Mouse (Mus musculus) olfactory bulb, adult 2 months (tissue): ENCODE results near the gene Yae1d1. TPM values are rescaled to one million over a fixed set of nuclear protein-coding genes. Genes with fewer than 3 reads are reported as not detected.
"Not testable (repeated sequence)": the region's sequence is repeated elsewhere in the genome, so short reads cannot be mapped to it uniquely, and the experiment has no call there.

Source experiments
- H3K27ac ChIP-seq: fragments of 200-500 bp; 2 replicates; pipeline ENCODE4 v1.5.1; 2012; ENCODE audit warnings: low read depth, low read length; ENCODE audit not compliant: insufficient read depth
- H3K4me1 ChIP-seq: fragments of 200-500 bp; 2 replicates; pipeline ENCODE4 v1.6.1; 2012; ENCODE audit warnings: low read length; ENCODE audit not compliant: control insufficient read depth, insufficient read depth
- H3K4me3 ChIP-seq: fragments of 200-500 bp; 2 replicates; pipeline ENCODE4 v1.5.1; 2012; ENCODE audit warnings: mild to moderate bottlenecking, low read depth, low read length, moderate library complexity; ENCODE audit not compliant: insufficient read depth
- CTCF ChIP-seq: fragments of 200-500 bp; IDR thresholded peaks from 2 replicates; pipeline ENCODE4 v1.5.1; 2012; ENCODE audit warnings: low read depth, mild to moderate bottlenecking, low read length, moderate library complexity; ENCODE audit not compliant: insufficient read depth
- POLR2A ChIP-seq: fragments of 200-500 bp; IDR thresholded peaks from 2 replicates; pipeline ENCODE4 v1.6.1; 2012; ENCODE audit warnings: mild to moderate bottlenecking, low read depth, low read length, moderate library complexity; ENCODE audit not compliant: insufficient read depth
- WGBS: fragments of 180-500 bp; shearing (Covaris S2); methylation state at CpG from one replicate; pipeline ENCODE4 v1.1.7; 2018; 5-methylcytosine and 5-hydroxymethylcytosine counted together
- polyA plus RNA-seq: library from polyadenylated mRNA; stranded (reverse); fragments of >200 nt; gene quantifications from 2 replicates; pipeline ENCODE4 v1.2.4, GENCODE M21; 2012; ENCODE audit warnings: low replicate concordance; ENCODE audit not compliant: missing spikeins, insufficient read depth, insufficient read length

Gene Yae1d1
- polyA plus RNA-seq, 1 experiment, result not detected

GRCm38 (mm10) chr13:17976854-17977739, 16.1 kb downstream of the Yae1d1 start:
- H3K4me1 ChIP-seq, result no peaks in the 10 kb centered on the region
- H3K4me3 ChIP-seq, result no peak overlapping the region
- no peak overlapping the region for H3K27ac ChIP-seq
- WGBS, result 84% methylated on average over 8 of the region's 8 CpGs
- no peak for TF ChIP-seq POLR2A
- no peak for TF ChIP-seq CTCF

DNA sequence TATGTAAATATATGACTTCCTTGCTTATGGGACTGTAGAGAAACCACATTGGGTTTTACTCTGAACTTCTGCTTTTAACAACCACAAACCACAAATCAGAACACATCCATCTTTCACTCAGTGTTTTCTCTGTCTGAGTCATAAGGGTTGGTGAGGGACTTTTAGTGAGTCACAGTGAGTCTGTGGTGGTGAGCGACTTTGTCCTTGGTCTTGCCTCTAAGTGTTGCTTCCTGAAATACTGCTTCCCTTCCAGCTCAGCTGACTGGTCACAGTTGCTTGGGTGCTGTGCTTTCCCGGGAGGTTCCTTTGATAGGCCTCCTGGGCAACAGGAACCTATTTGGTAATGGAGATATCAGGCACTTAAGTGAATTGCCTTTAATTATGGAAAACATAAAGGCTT, 17.3 kb downstream of the Yae1d1 start:
- Histone ChIP-seq H3K27ac (no peak overlapping the region), H3K4me1 (no peaks in the 10 kb centered on the region), H3K4me3 (no peak overlapping the region)
- TF ChIP-seq CTCF (no peak), POLR2A (no peak)
- 38% methylated on average over 2 of the region's 2 CpGs for WGBS

GRCm38 (mm10) chr13:17975457-17975856, 17.7 kb downstream of the Yae1d1 start:
- Histone ChIP-seq H3K27ac (no peak overlapping the region), H3K4me3 (no peak overlapping the region), H3K4me1 (no peaks in the 10 kb centered on the region)
- WGBS, result 92% methylated on average over 1 of the region's 1 CpGs
- TF ChIP-seq POLR2A (no peak), CTCF (no peak)

DNA sequence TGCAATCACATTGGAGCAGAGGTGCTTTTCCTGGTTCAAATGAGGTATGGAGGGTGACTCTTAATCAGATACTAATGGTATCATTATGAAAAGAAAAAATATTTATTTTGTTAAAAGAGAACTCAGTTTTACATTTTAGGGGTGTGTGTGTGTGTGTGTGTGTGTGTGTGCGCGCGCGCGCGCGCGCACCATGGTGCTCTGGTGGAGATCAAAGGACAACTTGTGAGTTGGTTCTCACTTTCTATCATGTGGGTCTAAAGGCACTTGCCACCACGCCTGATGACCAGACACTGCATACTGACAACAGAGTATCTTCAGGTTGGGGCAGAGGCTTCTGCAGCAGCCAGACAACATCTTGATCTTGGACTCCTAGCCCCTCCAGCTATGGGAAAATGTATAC, 18.4 kb downstream of the Yae1d1 start:
- 96% methylated on average over 9 of the region's 9 CpGs for WGBS
- H3K4me3 ChIP-seq, result no peak overlapping the region
- no peak overlapping the region for H3K27ac ChIP-seq
- TF ChIP-seq CTCF, result no peak
- TF ChIP-seq POLR2A, result no peak
- H3K4me1 ChIP-seq, result no peaks in the 10 kb centered on the region

DNA sequence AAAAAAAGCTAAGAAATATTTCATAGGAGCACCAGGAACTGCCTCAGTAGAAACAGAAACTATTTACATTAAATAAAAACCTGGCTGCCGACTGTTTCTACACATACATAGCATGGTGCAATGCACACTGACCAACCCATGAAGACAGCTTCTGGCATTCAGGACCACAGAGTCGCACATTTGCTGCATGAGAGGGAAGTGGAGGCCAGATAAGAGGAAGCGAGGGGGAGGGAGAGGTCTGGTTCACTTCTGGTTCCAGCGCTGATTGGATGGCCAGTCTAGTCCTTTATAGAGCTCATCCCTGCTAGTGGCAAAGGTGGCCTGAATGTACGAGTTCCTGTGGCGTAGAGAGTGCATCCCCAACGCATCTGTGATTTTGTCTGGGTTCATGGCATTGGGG, 32.5 kb downstream of the Yae1d1 start:
- Histone ChIP-seq H3K4me3 (no peak overlapping the region), H3K4me1 (peaks cover 2% of the 10 kb centered on the region; the same call in 1 of the 2 replicates), H3K27ac (no peak overlapping the region)
- TF ChIP-seq POLR2A, result no peak
- no peak for TF ChIP-seq CTCF
- 87% methylated on average over 7 of the region's 7 CpGs for WGBS

GRCm38 (mm10) chr13:17954282-17954681, 38.9 kb downstream of the Yae1d1 start:
- WGBS, result 9% methylated on average over 1 of the region's 1 CpGs
- Histone ChIP-seq H3K27ac (no peak overlapping the region), H3K4me3 (no peak overlapping the region), H3K4me1 (no peaks in the 10 kb centered on the region)
- TF ChIP-seq POLR2A, result no peak
- no peak for TF ChIP-seq CTCF

GRCm38 (mm10) chr13:17950581-17950980, 42.6 kb downstream of the Yae1d1 start:
- WGBS, result 94% methylated on average over 8 of the region's 8 CpGs
- H3K27ac ChIP-seq, H3K4me3 ChIP-seq, H3K4me1 ChIP-seq: not testable (repeated sequence)

DNA sequence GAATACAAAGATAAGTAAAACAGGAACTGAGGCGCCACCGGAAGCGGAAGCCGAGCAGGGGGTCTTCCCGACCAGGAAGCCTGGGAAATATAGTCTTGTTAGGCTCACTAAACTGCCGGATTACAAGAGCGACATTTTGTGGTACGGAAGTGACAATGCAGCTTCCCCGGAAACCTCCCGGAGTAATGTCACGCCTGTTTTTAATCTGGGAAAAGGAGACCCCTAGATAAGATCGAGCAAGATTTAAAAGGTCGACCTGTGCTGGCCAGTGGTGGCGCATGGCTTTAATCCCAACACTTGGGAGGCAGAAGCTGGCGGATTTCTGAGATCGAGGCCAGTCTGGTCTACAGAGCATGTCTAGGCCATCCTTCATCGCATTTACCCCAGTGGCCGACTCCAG, 43.6 kb downstream of the Yae1d1 start:
- H3K27ac ChIP-seq, result no peak overlapping the region
- TF ChIP-seq CTCF (no peak), POLR2A (no peak)
- H3K4me1 ChIP-seq, result no peaks in the 10 kb centered on the region
- H3K4me3 ChIP-seq, result no peak overlapping the region
- 80% methylated on average over 18 of the region's 18 CpGs for WGBS

GRCm38 (mm10) chr13:17944078-17944917, 48.9 kb downstream of the Yae1d1 start, which contains the start of gene Rala:
Gene Rala, minus strand, starts transcription at chr13:17944239.
- Histone ChIP-seq H3K4me3 (peak within 1 kb of the TSS; percentile 89), H3K27ac (peak within 1 kb of the TSS; percentile 91), H3K4me1 (no peaks in the 10 kb centered on the region)
- 7% methylated on average over 69 of the region's 69 CpGs for WGBS
- TF ChIP-seq POLR2A (peak; percentile 83), CTCF (no peak)
